ENCODE assay signal across 9 mouse cellular contexts in the genomic region with DNA sequence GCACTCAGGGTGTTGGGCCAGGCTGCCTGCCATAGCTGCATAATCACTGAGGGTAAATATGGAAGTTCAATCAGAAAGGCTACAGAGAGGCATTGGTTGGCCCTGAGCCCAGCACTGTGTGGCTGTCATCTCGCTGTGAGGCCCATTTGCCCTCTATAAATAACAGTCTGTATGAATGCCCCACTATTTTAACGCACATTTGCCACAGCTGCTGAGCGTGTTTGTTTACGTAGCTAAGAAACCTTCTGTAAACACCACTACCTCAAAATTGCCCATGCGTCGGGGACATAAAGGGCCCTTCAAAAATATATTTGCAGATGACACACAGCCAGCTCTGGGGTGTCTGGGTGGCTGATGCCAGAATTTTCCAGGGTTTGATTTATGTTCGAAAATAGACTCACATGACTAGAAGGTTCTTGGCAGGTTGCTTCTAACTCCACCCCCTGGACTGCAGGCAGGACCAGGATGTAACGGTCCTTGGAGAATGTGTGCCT.
DNase-seq lines count a peak whose midpoint lies in the region; ATAC-seq lines count a peak whose summit lies in the region.
"Had no signal": no experiment of that assay in that cellular context is flagged by ENCODE, and none has a peak within 500 bp of the region (broad histone marks: within the 10 kb centered on the region; RNA-seq: fewer than 3 reads in every experiment).

No protein-coding gene starts in this region.

- H3K9ac ChIP-seq in stomach, embryonic 15.5 days, result no peak overlapping the region
- H3K9ac ChIP-seq: neural tube, embryonic 12.5 days had no signal

- no peak overlapping the region for H3K4me2 ChIP-seq in stomach, embryonic 15.5 days
- H3K4me2 ChIP-seq: neural tube, embryonic 12.5 days had no signal

- no peaks in the 10 kb centered on the region for H3K9me3 ChIP-seq in stomach, embryonic 15.5 days
- H3K9me3 ChIP-seq: neural tube, embryonic 12.5 days had no signal

- no peaks in the 10 kb centered on the region for H3K4me1 ChIP-seq in stomach, embryonic 15.5 days

- intact Hi-C loops in heart, postnatal 25 days (cut with DNase I), result no loop called here

- peak; percentile 76 for ATAC-seq in stomach, embryonic 15.5 days (ENCODE audit: insufficient read depth, low FRiP score, low read depth)

- H3K4me3 ChIP-seq in stomach, embryonic 15.5 days (replicated peaks), result no peak overlapping the region
- H3K4me3 ChIP-seq: neural tube, embryonic 12.5 days had no signal

- DNase-seq in adrenal gland, adult 2 months, result peak; percentile 11
- DNase-seq in adrenal gland, postnatal 4 days (ENCODE audit: low spot score in 2 of 2), result no peak
- peak; percentile 7 for DNase-seq in A20 (ENCODE audit: low read depth, low spot score)
- DNase-seq in forelimb bud, embryonic 11.5 days (ENCODE audit: low read depth, low spot score), result peak; percentile 34
- DNase-seq in heart, postnatal 25 days (ENCODE audit: low spot score), result peak; percentile 16
- DNase-seq in spleen, adult 12 weeks (ENCODE audit: low spot score), result no peak
- DNase-seq in spleen, adult 18-20 months, result no peak

- H3K27ac ChIP-seq in stomach, embryonic 15.5 days, result no peak overlapping the region
- H3K27ac ChIP-seq: neural tube, embryonic 12.5 days had no signal

- no peaks in the 10 kb centered on the region for H3K36me3 ChIP-seq in stomach, embryonic 15.5 days
- H3K36me3 ChIP-seq: neural tube, embryonic 12.5 days had no signal

- WGBS in stomach, embryonic 15.5 days, result 28% methylated on average over 8 of the region's 8 CpGs

- H3K27me3 ChIP-seq in stomach, embryonic 15.5 days (replicated peaks), result no peaks in the 10 kb centered on the region
- H3K27me3 ChIP-seq: neural tube, embryonic 12.5 days had no signal

Comparison
In these comparisons a context has a peak if more than half of its experiments do, and no peak if none do; other contexts are left out.
1. DNase-seq: peak in adrenal gland, adult 2 months (single experiment), A20 (single experiment), forelimb bud, embryonic 11.5 days (single experiment) and heart, postnatal 25 days (single experiment); none in adrenal gland, postnatal 4 days (0 of 2), spleen, adult 12 weeks (single experiment) and spleen, adult 18-20 months (0 of 2).